Mouse (Mus musculus) heart, embryonic 16.5 days (tissue): ENCODE results near the gene AI597479. TPM values are rescaled to one million over a fixed set of nuclear protein-coding genes. Genes with fewer than 3 reads are reported as not detected.

ENCODE experiments used
- ATAC-seq: fragments of 200-750 bp; cut with Nextera tagmentation; replicated peaks from 2 replicates; pipeline ENCODE4 v1.8.0; 2017; ENCODE audit warnings: moderate number of reproducible peaks; ENCODE audit not compliant: insufficient read depth, low FRiP score; ENCODE audit errors: extremely low read depth
- H3K27ac ChIP-seq: fragments of 300-500 bp; sonication (generic); 2 replicates; pipeline ENCODE4 v1.5.1; 2014; ENCODE audit warnings: mild to moderate bottlenecking, low read length, control low read depth, moderate library complexity
- H3K27me3 ChIP-seq: fragments of 300-500 bp; sonication (generic); 2 replicates; pipeline ENCODE4 v1.6.1; 2014; ENCODE audit warnings: low read length, mixed read lengths; ENCODE audit not compliant: control insufficient read depth, insufficient read depth
- H3K36me3 ChIP-seq: fragments of 300-500 bp; sonication (generic); 2 replicates; pipeline ENCODE4 v1.6.1; 2014; ENCODE audit not compliant: control insufficient read depth, insufficient read depth
- H3K4me1 ChIP-seq: fragments of 300-500 bp; sonication (generic); 2 replicates; pipeline ENCODE4 v1.6.1; 2014; ENCODE audit warnings: low read length, mixed read lengths; ENCODE audit not compliant: control insufficient read depth, insufficient read depth
- H3K4me2 ChIP-seq: fragments of 300-500 bp; sonication (generic); 2 replicates; pipeline ENCODE4 v1.6.1; 2014; ENCODE audit warnings: low read depth, mild to moderate bottlenecking, control low read depth, low read length
- H3K4me3 ChIP-seq: fragments of 300-500 bp; sonication (generic); 2 replicates; pipeline ENCODE4 v1.5.1; 2014; ENCODE audit warnings: mild to moderate bottlenecking, control low read depth, low read length
- H3K9ac ChIP-seq: fragments of 300-500 bp; sonication (generic); 2 replicates; pipeline ENCODE4 v1.6.1; 2014; ENCODE audit warnings: low read length, control low read depth
- H3K9me3 ChIP-seq: fragments of 300-500 bp; sonication (generic); replicated peaks from 2 replicates; pipeline ENCODE4 v1.6.1; 2016; ENCODE audit warnings: low read length; ENCODE audit not compliant: control insufficient read depth
- WGBS: fragments of 180-500 bp; shearing (Covaris S2); extraction: QIAGEN DNeasy Blood & Tissue Kit; methylation state at CpG from one replicate; pipeline ENCODE4 v1.1.7; 2014; 5-methylcytosine and 5-hydroxymethylcytosine counted together
- polyA plus RNA-seq: library from polyadenylated mRNA; unstranded; fragments of >200 nt; fragmentation: Nextera tagmentation; extraction: Ambion mirVana; gene quantifications from 2 replicates; pipeline ENCODE4 v1.2.1, GENCODE M21; 2015

AI597479 gene
- 24.5 and 24.8 TPM in 2 replicates for polyA plus RNA-seq

DNA sequence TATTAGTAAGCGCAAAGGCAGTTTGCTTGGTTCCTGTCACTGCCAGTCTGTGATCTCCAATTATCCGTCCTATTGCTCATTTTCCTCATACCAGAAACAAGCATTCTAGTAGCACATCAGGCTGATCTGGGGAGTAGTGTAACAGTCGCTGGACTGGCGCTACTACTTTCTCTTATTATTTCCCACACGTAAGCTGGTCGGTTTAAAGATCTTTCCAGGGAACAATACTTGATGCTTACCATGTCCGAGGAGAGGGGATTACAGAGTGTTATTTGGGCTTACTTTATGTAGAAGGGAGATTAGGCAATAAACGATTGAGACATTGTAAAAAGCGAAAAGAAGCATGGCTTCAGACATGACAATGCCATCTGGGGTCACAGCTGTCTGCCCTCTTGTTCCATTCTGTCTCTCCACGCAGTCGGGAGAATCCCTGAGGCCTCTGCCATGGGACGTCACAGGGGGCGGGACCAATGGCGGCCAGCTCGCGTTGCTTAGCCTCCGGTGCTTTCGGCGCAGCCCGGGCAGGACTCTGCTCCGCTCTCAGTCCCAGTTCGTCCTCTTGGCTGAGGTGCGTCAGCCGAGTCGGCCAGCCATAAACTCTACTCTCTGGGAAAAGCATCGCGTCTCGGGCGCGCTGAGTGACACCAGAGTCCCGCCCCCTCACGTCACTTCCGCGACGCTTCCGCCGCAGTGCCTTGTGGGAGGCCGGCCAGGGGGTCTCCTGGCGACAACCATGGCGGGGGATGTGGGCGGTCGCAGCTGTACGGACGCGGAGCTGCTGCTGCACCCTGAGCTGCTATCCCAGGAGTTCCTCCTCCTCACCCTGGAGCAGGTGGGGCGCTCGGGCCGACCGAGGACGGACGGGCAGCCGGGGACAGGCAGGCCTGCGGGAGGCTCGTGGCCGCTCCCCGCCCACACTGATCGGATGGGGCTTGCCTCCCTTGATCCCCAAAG, at the start of gene AI597479, which contains the start of gene Tgfbrap1:
Gene AI597479 (plus strand): TSS at position 680 of the 954 bp plus-strand sequence.
Gene Tgfbrap1 (minus strand): TSS at position 607 of the 954 bp plus-strand sequence.
- Histone ChIP-seq H3K27me3 (no peaks in the 10 kb centered on the region), H3K4me3 (peak within 1 kb of the TSS; percentile 100), H3K4me1 (peaks cover 8% of the 10 kb centered on the region), H3K9ac (peak within 1 kb of the TSS; percentile 99), H3K36me3 (peaks cover 3% of the 10 kb centered on the region; the same call in 1 of the 2 replicates), H3K27ac (peak within 1 kb of the TSS; percentile 100), H3K9me3 (no peaks in the 10 kb centered on the region), H3K4me2 (peak within 1 kb of the TSS; percentile 94)
- under 1% methylated on average over 55 of the region's 57 CpGs for WGBS
- peak; percentile 96 for ATAC-seq

GRCm38 (mm10) chr1:43051903-43052302, 46.6 kb upstream of the AI597479 start:
- Histone ChIP-seq H3K27me3 (no peaks in the 10 kb centered on the region), H3K9me3 (no peaks in the 10 kb centered on the region), H3K27ac (no peak overlapping the region), H3K36me3 (peaks cover 21% of the 10 kb centered on the region), H3K4me3 (no peak overlapping the region), H3K4me1 (no peaks in the 10 kb centered on the region), H3K4me2 (no peak overlapping the region), H3K9ac (no peak overlapping the region)
- WGBS: 93% methylated on average over 5 of the region's 5 CpGs
- no peak for ATAC-seq

- peak; percentile 55 for ATAC-seq
- Histone ChIP-seq H3K4me2 (no peak overlapping the region), H3K4me3 (no peak overlapping the region), H3K36me3 (peaks cover 26% of the 10 kb centered on the region), H3K9ac (no peak overlapping the region), H3K27ac (no peak overlapping the region), H3K4me1 (no peaks in the 10 kb centered on the region), H3K27me3 (no peaks in the 10 kb centered on the region), H3K9me3 (no peaks in the 10 kb centered on the region)
- WGBS: 55% methylated on average over 9 of the region's 9 CpGs
Observed at GRCm38 (mm10) chr1:43065615-43066310, 32.7 kb upstream of the AI597479 start.

GRCm38 (mm10) chr1:43066573-43066972, 31.9 kb upstream of the AI597479 start:
- Histone ChIP-seq H3K4me2 (no peak overlapping the region), H3K36me3 (peaks cover 23% of the 10 kb centered on the region), H3K4me3 (no peak overlapping the region), H3K27me3 (no peaks in the 10 kb centered on the region), H3K9me3 (no peaks in the 10 kb centered on the region), H3K9ac (no peak overlapping the region), H3K4me1 (no peaks in the 10 kb centered on the region), H3K27ac (no peak overlapping the region)
- no peak for ATAC-seq
- WGBS: 83% methylated on average over 8 of the region's 8 CpGs

DNA sequence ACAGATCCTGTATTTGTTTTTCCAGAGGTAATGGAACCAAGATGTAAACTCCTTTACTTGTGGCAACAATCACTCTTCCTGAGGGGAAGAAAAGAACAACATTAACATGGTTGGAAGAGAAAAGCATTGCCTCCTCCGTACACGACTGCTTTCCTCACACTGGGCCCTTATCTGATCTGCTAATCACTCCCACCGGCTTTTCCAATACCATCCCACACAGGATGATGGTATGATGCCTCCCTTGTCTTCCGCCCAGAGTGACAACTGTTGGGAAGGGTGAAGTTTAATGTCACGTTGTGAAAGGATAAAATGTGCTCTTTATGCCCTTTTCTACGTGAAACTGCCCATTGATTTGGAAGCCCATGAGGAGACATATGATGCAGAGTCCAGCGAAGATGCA, 31.0 kb upstream of the AI597479 start:
- Histone ChIP-seq H3K9me3 (no peaks in the 10 kb centered on the region), H3K4me2 (no peak overlapping the region), H3K27me3 (no peaks in the 10 kb centered on the region), H3K36me3 (peaks cover 23% of the 10 kb centered on the region), H3K4me3 (no peak overlapping the region), H3K27ac (no peak overlapping the region), H3K9ac (no peak overlapping the region), H3K4me1 (no peaks in the 10 kb centered on the region)
- WGBS: 59% methylated on average over 7 of the region's 7 CpGs
- no peak for ATAC-seq

DNA sequence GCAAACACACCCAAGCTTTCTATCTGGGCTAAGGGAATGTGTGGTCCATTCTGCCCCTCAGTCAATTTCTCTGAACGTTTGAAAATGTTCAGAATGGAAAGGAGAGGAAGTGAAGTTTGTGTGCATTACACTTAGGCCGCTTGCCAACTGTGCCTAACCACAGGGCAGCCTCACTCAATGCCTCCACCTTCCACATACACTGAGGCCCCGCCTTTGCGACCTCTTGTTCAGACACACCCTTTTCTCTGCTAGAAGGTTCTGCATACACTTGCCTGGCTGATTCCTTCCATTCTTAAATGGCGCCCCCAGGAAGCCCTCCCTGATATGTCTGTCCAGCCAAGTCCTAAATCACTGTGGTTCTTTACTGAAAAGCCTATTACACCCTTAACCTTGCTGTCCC, 27.8 kb upstream of the AI597479 start:
- Histone ChIP-seq H3K36me3 (peaks cover 22% of the 10 kb centered on the region), H3K9me3 (no peaks in the 10 kb centered on the region), H3K4me3 (no peak overlapping the region), H3K4me2 (no peak overlapping the region), H3K4me1 (no peaks in the 10 kb centered on the region), H3K9ac (no peak overlapping the region), H3K27me3 (no peaks in the 10 kb centered on the region), H3K27ac (no peak overlapping the region)
- no peak for ATAC-seq
- WGBS: 70% methylated on average over 5 of the region's 5 CpGs

GRCm38 (mm10) chr1:43072028-43072427, 26.5 kb upstream of the AI597479 start:
- no peaks in the 10 kb centered on the region for H3K27me3 ChIP-seq
- 90% methylated on average over 8 of the region's 8 CpGs for WGBS

GRCm38 (mm10) chr1:43072561-43072960, 25.9 kb upstream of the AI597479 start:
- H3K9ac ChIP-seq: no peak overlapping the region
- ATAC-seq: no peak
- H3K27ac ChIP-seq: no peak overlapping the region
- 63% methylated on average over 1 of the region's 1 CpGs for WGBS
- no peak overlapping the region for H3K4me2 ChIP-seq
- no peaks in the 10 kb centered on the region for H3K9me3 ChIP-seq
- no peaks in the 10 kb centered on the region for H3K4me1 ChIP-seq
- no peaks in the 10 kb centered on the region for H3K27me3 ChIP-seq
- H3K36me3 ChIP-seq: peaks cover 10% of the 10 kb centered on the region
- no peak overlapping the region for H3K4me3 ChIP-seq

More at GRCm38 (mm10) chr1:43072028-43072427, 26.5 kb upstream of the AI597479 start:
- H3K9me3 ChIP-seq: no peaks in the 10 kb centered on the region
- no peak overlapping the region for H3K27ac ChIP-seq
- no peaks in the 10 kb centered on the region for H3K4me1 ChIP-seq
- no peak overlapping the region for H3K4me2 ChIP-seq
- no peak overlapping the region for H3K9ac ChIP-seq
- no peak for ATAC-seq
- H3K4me3 ChIP-seq: no peak overlapping the region
- H3K36me3 ChIP-seq: peaks cover 14% of the 10 kb centered on the region

DNA sequence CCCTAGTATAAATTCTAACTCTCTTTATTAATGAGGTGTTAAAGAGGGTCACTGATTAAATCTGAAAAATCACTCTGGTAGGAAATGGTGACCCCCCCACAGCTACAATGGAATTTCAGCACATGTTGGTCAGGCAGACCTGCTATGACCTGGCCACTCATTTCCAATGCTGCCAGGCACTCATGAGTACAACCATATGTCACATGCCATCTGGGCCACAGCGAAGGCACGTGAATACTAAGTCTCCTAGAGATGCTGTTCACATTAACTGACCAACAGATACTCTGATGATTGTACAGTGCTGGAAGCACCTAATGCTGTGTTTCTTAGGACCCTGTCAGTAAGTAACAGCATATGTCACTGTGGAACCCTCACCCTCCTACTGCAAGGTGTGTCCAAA, 23.7 kb upstream of the AI597479 start:
- Histone ChIP-seq H3K36me3 (peaks cover 7% of the 10 kb centered on the region; the same call in 1 of the 2 replicates), H3K27ac (no peak overlapping the region), H3K4me3 (no peak overlapping the region), H3K4me1 (no peaks in the 10 kb centered on the region), H3K9me3 (no peaks in the 10 kb centered on the region), H3K9ac (no peak overlapping the region), H3K4me2 (no peak overlapping the region), H3K27me3 (no peaks in the 10 kb centered on the region)
- no peak for ATAC-seq
- 92% methylated on average over 2 of the region's 2 CpGs for WGBS
